Mouse (Mus musculus) stomach, embryonic 15.5 days (tissue): ENCODE data around the gene BC049715. TPM values are rescaled to one million over a fixed set of nuclear protein-coding genes. Genes with fewer than 3 reads are reported as not detected.
A peak's percentile ranks its signal among the peaks of the same experiment; 100 is the strongest.

Experiments
- ATAC-seq: fragments of 200-750 bp; cut with Nextera tagmentation; 2 replicates; pipeline ENCODE4 v1.8.0; 2017; ENCODE audit warnings: low read depth, moderate number of reproducible peaks, moderate TSS enrichment; ENCODE audit not compliant: insufficient read depth, low FRiP score
- H3K27ac ChIP-seq: fragments of 300-500 bp; sonication (generic); 2 replicates; pipeline ENCODE4 v1.5.1; 2015; ENCODE audit warnings: mild to moderate bottlenecking, inconsistent platforms
- H3K27me3 ChIP-seq: fragments of 300-500 bp; sonication (generic); replicated peaks from 2 replicates; pipeline ENCODE4 v1.6.1; 2015; ENCODE audit warnings: inconsistent platforms
- H3K36me3 ChIP-seq: fragments of 300-500 bp; sonication (generic); 2 replicates; pipeline ENCODE4 v1.6.1; 2015; ENCODE audit warnings: inconsistent platforms
- H3K4me1 ChIP-seq: fragments of 300-500 bp; sonication (generic); 2 replicates; pipeline ENCODE4 v1.6.1; 2015; ENCODE audit warnings: inconsistent platforms
- H3K4me2 ChIP-seq: fragments of 300-500 bp; sonication (generic); 2 replicates; pipeline ENCODE4 v1.6.1; 2015; ENCODE audit warnings: mild to moderate bottlenecking, inconsistent platforms
- H3K4me3 ChIP-seq: fragments of 300-500 bp; sonication (generic); replicated peaks from 2 replicates; pipeline ENCODE4 v1.5.1; 2015; ENCODE audit warnings: inconsistent platforms
- H3K9ac ChIP-seq: fragments of 300-500 bp; sonication (generic); 2 replicates; pipeline ENCODE4 v1.6.1; 2015; ENCODE audit warnings: inconsistent platforms
- H3K9me3 ChIP-seq: fragments of 300-500 bp; sonication (generic); 2 replicates; pipeline ENCODE4 v1.6.1; 2016; ENCODE audit warnings: inconsistent platforms
- WGBS: fragments of 180-500 bp; shearing (Covaris S2); methylation state at CpG from one replicate; pipeline ENCODE4 v1.1.7; 2015; 5-methylcytosine and 5-hydroxymethylcytosine counted together
- polyA plus RNA-seq: library from polyadenylated mRNA; unstranded; fragments of >200 nt; fragmentation: Nextera tagmentation; extraction: Ambion mirVana; gene quantifications from 2 replicates; pipeline ENCODE4 v1.2.1, GENCODE M21; 2015

Gene BC049715
- polyA plus RNA-seq, 1 experiment from 2014 or later, result 1.2 TPM

DNA sequence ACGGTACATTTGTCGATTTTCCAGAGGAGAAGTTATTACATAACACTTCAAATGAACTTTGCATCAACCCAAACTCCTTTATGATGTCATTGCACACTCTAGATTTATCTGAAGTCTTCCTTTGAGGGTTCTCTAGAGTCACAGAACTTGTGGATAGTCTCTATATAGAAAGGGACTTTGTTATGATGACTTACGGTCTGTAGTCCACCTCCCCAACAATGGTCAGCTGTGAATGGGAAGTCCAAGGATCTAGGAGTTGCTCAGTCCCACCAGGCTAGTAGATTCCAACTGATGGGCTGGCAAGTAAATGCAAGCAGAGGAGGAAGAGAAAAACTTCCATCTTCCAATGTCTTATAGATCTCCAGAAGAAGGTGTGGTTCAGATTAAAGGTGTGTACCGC, 1.3 kb downstream of the BC049715 start:
- Histone ChIP-seq H3K9ac (no peak overlapping the region), H3K27ac (peak overlapping the region; percentile 64; the same call in 1 of the 2 replicates), H3K4me1 (no peaks in the 10 kb centered on the region), H3K4me3 (peak overlapping the region; percentile 97), H3K4me2 (peak overlapping the region; percentile 55), H3K27me3 (no peaks in the 10 kb centered on the region), H3K9me3 (no peaks in the 10 kb centered on the region), H3K36me3 (peaks cover 12% of the 10 kb centered on the region)
- no peak for ATAC-seq
- WGBS, result 37% methylated on average over 4 of the region's 4 CpGs

DNA sequence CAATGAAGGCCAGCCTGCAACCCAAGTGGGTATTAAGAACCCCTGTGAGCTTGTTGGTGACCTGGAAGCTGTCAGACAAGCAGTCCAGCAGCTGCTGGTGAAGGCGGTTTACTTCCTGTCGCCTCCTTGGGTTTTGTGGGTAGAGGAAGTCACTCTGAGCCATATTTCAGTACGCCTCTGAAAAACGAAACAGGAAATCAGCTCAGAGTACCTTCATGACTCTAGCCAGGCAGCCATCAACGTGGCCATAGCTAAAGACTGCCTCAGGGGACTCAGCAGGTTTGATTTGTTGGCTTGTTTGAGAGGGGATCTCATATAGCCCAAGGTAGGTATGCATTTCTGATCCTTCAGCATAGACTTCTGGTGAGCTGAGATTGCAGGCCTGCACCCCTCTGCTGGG, 4.3 kb downstream of the BC049715 start:
- no peaks in the 10 kb centered on the region for H3K9me3 ChIP-seq
- no peak overlapping the region for H3K9ac ChIP-seq
- no peak overlapping the region for H3K4me3 ChIP-seq
- no peaks in the 10 kb centered on the region for H3K4me1 ChIP-seq
- 72% methylated on average over 5 of the region's 5 CpGs for WGBS
- H3K27ac ChIP-seq, result no peak overlapping the region
- no peak overlapping the region for H3K4me2 ChIP-seq
- no peaks in the 10 kb centered on the region for H3K36me3 ChIP-seq
- no peak for ATAC-seq
- no peaks in the 10 kb centered on the region for H3K27me3 ChIP-seq

DNA sequence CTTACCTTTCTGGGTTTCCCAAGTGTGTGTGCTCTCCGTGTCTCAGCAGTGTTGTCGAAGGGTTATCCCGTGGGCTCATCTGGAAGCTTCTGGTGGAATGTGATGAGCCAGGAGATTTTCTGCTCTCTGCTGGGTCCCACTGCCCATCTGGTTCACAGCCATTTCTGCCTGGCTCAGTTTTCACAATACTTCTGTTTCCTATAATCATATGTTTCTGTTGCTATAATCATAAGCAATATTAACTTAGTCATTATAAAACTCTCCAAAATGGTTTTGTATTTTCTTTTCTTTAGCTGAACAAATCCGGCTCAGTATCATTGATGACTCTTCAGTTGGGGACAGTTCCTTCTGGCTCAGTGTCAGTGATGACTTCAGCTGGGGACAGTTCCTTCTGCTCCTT, 7.9 kb downstream of the BC049715 start, which contains the start of gene Smco3:
Smco3 (minus strand) TSS at position 101 of the 400 bp plus-strand sequence.
- Histone ChIP-seq H3K27me3 (no peaks in the 10 kb centered on the region), H3K4me1 (no peaks in the 10 kb centered on the region), H3K36me3 (no peaks in the 10 kb centered on the region), H3K27ac (no peak within 1 kb of the TSS), H3K9me3 (no peaks in the 10 kb centered on the region), H3K9ac (no peak within 1 kb of the TSS), H3K4me3 (0 out of 2 replicates have a peak within 1 kb of the TSS, but pooled peaks have one; percentile 7), H3K4me2 (no peak within 1 kb of the TSS)
- 49% methylated on average over 4 of the region's 4 CpGs for WGBS
- ATAC-seq, result no peak

GRCm38 (mm10) chr6:136837323-136837722, 9.9 kb downstream of the BC049715 start:
- Histone ChIP-seq H3K4me3 (no peak overlapping the region), H3K9me3 (no peaks in the 10 kb centered on the region), H3K27ac (no peak overlapping the region), H3K4me1 (no peaks in the 10 kb centered on the region), H3K4me2 (no peak overlapping the region), H3K27me3 (no peaks in the 10 kb centered on the region), H3K9ac (no peak overlapping the region), H3K36me3 (no peaks in the 10 kb centered on the region)
- ATAC-seq, result no peak
- WGBS, result 72% methylated on average over 3 of the region's 3 CpGs

- Histone ChIP-seq H3K4me2 (no peak overlapping the region), H3K9me3 (no peaks in the 10 kb centered on the region), H3K27me3 (no peaks in the 10 kb centered on the region), H3K27ac (no peak overlapping the region), H3K4me1 (no peaks in the 10 kb centered on the region), H3K9ac (no peak overlapping the region), H3K4me3 (no peak overlapping the region), H3K36me3 (no peaks in the 10 kb centered on the region)
- 67% methylated on average over 2 of the region's 2 CpGs for WGBS
- ATAC-seq, result no peak
These were observed 17.5 kb downstream of the BC049715 start for GRCm38 (mm10) chr6:136844903-136845302.

- Histone ChIP-seq H3K27me3 (no peaks in the 10 kb centered on the region), H3K36me3 (no peaks in the 10 kb centered on the region), H3K9me3 (no peaks in the 10 kb centered on the region), H3K27ac (no peak overlapping the region), H3K4me2 (no peak overlapping the region), H3K4me1 (no peaks in the 10 kb centered on the region), H3K4me3 (no peak overlapping the region), H3K9ac (no peak overlapping the region)
- ATAC-seq, result no peak
- 74% methylated on average over 5 of the region's 5 CpGs for WGBS
These were observed 18.5 kb downstream of the BC049715 start for GRCm38 (mm10) chr6:136845706-136846480.

DNA sequence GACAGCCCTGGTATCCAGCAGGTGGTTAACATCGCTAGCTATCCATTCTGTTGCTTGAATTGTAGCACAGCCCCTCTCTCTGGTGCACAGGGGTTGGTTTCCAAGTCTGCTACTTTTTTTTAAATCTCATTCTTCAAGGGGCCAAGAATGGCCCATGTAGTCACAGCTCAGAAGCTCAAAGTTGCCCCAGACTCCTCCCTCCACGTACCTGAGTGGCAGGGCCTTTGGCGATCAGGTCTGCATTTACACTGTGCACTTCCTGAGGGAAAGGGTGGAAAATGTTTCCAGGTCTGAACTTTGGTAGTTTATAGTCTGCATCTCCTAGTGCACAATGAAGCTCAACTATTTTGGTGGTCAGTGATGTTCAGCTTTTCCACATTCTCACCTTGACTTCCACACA, 19.8 kb downstream of the BC049715 start:
- H3K4me3 ChIP-seq, result no peak overlapping the region
- H3K27me3 ChIP-seq, result no peaks in the 10 kb centered on the region
- no peak for ATAC-seq
- H3K4me1 ChIP-seq, result no peaks in the 10 kb centered on the region
- H3K9me3 ChIP-seq, result no peaks in the 10 kb centered on the region
- H3K9ac ChIP-seq, result no peak overlapping the region
- 90% methylated on average over 3 of the region's 3 CpGs for WGBS
- no peaks in the 10 kb centered on the region for H3K36me3 ChIP-seq
- no peak overlapping the region for H3K4me2 ChIP-seq
- no peak overlapping the region for H3K27ac ChIP-seq

DNA sequence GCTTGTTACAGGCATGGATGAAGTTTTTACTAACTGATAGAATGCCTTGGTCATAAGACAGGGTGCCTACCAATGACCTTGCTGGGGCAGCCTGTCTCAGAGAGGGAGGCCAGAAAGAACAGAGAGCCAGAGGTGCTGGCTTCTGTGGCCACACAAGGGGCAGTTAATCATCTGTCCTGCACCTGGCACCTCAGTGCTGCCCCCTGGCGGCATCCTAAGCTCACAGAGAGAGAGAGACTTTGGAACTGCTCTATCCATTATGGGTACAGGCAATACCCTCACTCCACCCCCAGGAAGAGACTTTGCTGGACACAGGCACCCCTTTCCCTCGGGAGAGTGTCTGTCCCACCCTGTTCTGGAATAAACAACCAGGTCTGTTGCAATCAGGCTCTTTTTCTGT, 20.4 kb downstream of the BC049715 start:
- H3K27me3 ChIP-seq, result no peaks in the 10 kb centered on the region
- no peak overlapping the region for H3K9ac ChIP-seq
- H3K9me3 ChIP-seq, result no peaks in the 10 kb centered on the region
- no peak overlapping the region for H3K4me3 ChIP-seq
- no peak overlapping the region for H3K4me2 ChIP-seq
- no peaks in the 10 kb centered on the region for H3K4me1 ChIP-seq
- H3K27ac ChIP-seq, result no peak overlapping the region
- WGBS, result 18% methylated on average over 2 of the region's 2 CpGs
- no peaks in the 10 kb centered on the region for H3K36me3 ChIP-seq
- peak; percentile 39; the same call in 1 of the 2 replicates for ATAC-seq

DNA sequence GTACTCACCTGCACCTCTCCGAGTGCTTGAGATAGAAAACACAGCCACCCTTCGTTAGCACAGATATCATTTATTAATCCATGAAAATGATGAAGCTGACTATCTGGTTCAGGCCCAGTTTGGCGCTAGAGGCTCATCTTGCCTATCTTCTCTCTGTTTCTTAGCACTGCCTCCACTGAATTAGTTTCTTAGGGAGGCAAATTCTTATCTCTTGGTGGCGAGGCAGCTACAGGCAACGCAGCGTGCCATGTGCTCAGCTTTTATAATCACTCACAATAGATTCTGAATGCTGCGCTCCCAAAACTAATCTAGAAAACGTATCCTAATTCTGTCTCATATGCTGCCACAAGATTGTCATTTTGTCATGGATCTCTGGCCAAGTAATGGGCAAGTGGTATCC, 21.0 kb downstream of the BC049715 start:
- no peak for ATAC-seq
- Histone ChIP-seq H3K4me2 (no peak overlapping the region), H3K27ac (no peak overlapping the region), H3K9ac (no peak overlapping the region), H3K4me1 (no peaks in the 10 kb centered on the region), H3K9me3 (no peaks in the 10 kb centered on the region), H3K27me3 (no peaks in the 10 kb centered on the region), H3K36me3 (no peaks in the 10 kb centered on the region), H3K4me3 (no peak overlapping the region)
- WGBS, result 81% methylated on average over 8 of the region's 8 CpGs

- Histone ChIP-seq H3K36me3 (no peaks in the 10 kb centered on the region), H3K4me2 (no peak overlapping the region), H3K9ac (no peak overlapping the region), H3K27me3 (no peaks in the 10 kb centered on the region), H3K9me3 (no peaks in the 10 kb centered on the region), H3K4me1 (no peaks in the 10 kb centered on the region), H3K27ac (no peak overlapping the region), H3K4me3 (no peak overlapping the region)
- ATAC-seq, result no peak
- WGBS, result 85% methylated on average over 5 of the region's 5 CpGs
These were observed 21.5 kb downstream of the BC049715 start for GRCm38 (mm10) chr6:136848971-136849370.

DNA sequence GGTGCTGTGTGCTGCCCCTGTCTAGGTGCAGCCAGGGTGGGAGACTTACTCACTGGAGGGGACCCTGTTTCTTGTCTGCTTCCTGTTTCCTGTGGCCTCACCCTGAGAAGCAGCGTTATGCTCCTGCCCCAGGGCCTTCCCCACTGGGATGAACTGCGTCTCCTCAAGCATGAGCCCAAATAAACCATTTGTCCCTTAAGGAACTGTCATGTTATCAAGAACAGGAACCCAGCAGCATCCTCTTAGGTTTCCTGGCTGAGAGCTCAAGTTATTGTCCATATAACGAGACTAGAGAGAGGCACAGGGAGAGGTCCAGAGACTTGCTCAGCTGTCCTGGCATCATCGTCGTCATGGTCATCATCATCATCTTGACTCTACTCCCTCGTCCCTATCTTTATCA, 22.8 kb downstream of the BC049715 start:
- no peak overlapping the region for H3K27ac ChIP-seq
- H3K4me2 ChIP-seq, result no peak overlapping the region
- H3K4me3 ChIP-seq, result no peak overlapping the region
- no peak overlapping the region for H3K9ac ChIP-seq
- H3K9me3 ChIP-seq, result no peaks in the 10 kb centered on the region
- H3K4me1 ChIP-seq, result 0 out of 2 replicates have a peak, but pooled peaks cover under 1% of the 10 kb centered on the region
- H3K27me3 ChIP-seq, result no peaks in the 10 kb centered on the region
- WGBS, result 73% methylated on average over 6 of the region's 6 CpGs
- no peaks in the 10 kb centered on the region for H3K36me3 ChIP-seq
- ATAC-seq, result no peak

DNA sequence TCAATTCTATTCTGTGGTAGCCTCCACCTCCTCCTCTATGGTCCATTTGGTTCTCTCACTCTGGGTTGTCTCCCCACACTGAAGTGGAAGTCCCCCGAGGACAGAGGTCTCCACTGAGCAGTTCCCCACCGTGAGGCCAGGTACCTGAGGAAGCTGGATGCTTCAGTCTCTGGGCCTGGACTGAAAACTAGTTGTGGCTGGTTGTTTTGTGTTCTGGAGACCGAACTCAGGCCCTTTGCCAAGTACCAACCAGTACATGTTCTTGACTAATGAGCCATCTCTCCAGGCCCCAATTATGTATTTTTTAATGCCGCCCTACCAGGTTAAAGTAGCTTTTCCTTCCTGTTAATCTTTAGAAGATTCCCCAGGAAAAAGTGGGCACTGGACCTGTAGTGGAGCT, 24.9 kb downstream of the BC049715 start:
- Histone ChIP-seq H3K27me3 (no peaks in the 10 kb centered on the region), H3K4me3 (no peak overlapping the region), H3K4me1 (peaks cover 14% of the 10 kb centered on the region), H3K9me3 (no peaks in the 10 kb centered on the region), H3K9ac (no peak overlapping the region), H3K27ac (peak overlapping the region; percentile 31), H3K36me3 (no peaks in the 10 kb centered on the region), H3K4me2 (no peak overlapping the region)
- 79% methylated on average over 4 of the region's 4 CpGs for WGBS
- no peak for ATAC-seq
